Mouse (Mus musculus) monocyte, adult 5-6 weeks (primary cell): ENCODE results near the gene Gm10283. TPM values are rescaled to one million over a fixed set of nuclear protein-coding genes. Genes with fewer than 3 reads are reported as not detected.

Source experiments
- total RNA-seq: library from RNA; stranded (forward); fragments of 200-1000, 200-491, 200-594 nt; gene quantifications from 3 replicates; pipeline ENCODE4 v1.2.3, GENCODE M21; 2017

Gene Gm10283
- total RNA-seq, 1 experiment from 2014 or later: not detected

Other genes with a start within 250 kb of the Gm10283 start
- gene Aadat, start 2.7 kb upstream of the Gm10283 start, total RNA-seq: not detected in 3 replicates
- gene Mfap3l, start 129.6 kb upstream of the Gm10283 start, total RNA-seq: 1.9 to 6.8 TPM (median 2.4 TPM) in 3 replicates